Mouse (Mus musculus) heart, embryonic 10.5 days (tissue): ENCODE results near the gene Atxn10. TPM values are rescaled to one million over a fixed set of nuclear protein-coding genes. Genes with fewer than 3 reads are reported as not detected.

Experiments used
- DNase-seq: peaks from one replicate; pipeline ENCODE4 v3.0.0-alpha.2; 2017; ENCODE audit warnings: low spot score
- H3K27ac ChIP-seq: fragments of 300-500 bp; sonication (generic); 2 replicates; pipeline ENCODE4 v1.5.1; 2016; ENCODE audit warnings: mild to moderate bottlenecking
- H3K27me3 ChIP-seq: fragments of 300-500 bp; sonication (generic); 2 replicates; pipeline ENCODE4 v1.6.1; 2016; ENCODE audit warnings: mild to moderate bottlenecking; ENCODE audit not compliant: poor library complexity, insufficient read depth, severe bottlenecking
- H3K36me3 ChIP-seq: fragments of 300-500 bp; sonication (generic); 2 replicates; pipeline ENCODE4 v1.6.1; 2016; ENCODE audit warnings: mild to moderate bottlenecking, moderate library complexity
- H3K4me1 ChIP-seq: fragments of 300-500 bp; sonication (generic); 2 replicates; pipeline ENCODE4 v1.6.1; 2016; ENCODE audit warnings: mild to moderate bottlenecking
- H3K4me3 ChIP-seq: fragments of 300-500 bp; sonication (generic); 2 replicates; pipeline ENCODE4 v1.5.1; 2016; ENCODE audit warnings: mild to moderate bottlenecking, moderate library complexity
- H3K9me3 ChIP-seq: fragments of 300-500 bp; sonication (generic); 2 replicates; pipeline ENCODE4 v1.6.1; 2016; ENCODE audit warnings: mild to moderate bottlenecking, moderate library complexity
- WGBS: fragments of 180-500 bp; shearing (Covaris S2); methylation state at CpG from one replicate; pipeline ENCODE4 v1.1.7; 2016; 5-methylcytosine and 5-hydroxymethylcytosine counted together
- polyA plus RNA-seq: library from polyadenylated mRNA; unstranded; fragments of >200 nt; fragmentation: Nextera tagmentation; extraction: Ambion mirVana; gene quantifications from 2 replicates; pipeline ENCODE4 v1.2.1, GENCODE M21; 2016

Atxn10 gene
- polyA plus RNA-seq, 1 experiment from 2014 or later, result 302 TPM

GRCm38 (mm10) chr15:85342246-85342645, 6.2 kb downstream of the Atxn10 start:
- H3K4me3 ChIP-seq, result no peak overlapping the region
- 91% methylated on average over 2 of the region's 2 CpGs for WGBS
- DNase-seq, result no peak
- H3K27me3 ChIP-seq, result no peaks in the 10 kb centered on the region
- H3K27ac ChIP-seq, result no peak overlapping the region
- peaks cover 21% of the 10 kb centered on the region for H3K4me1 ChIP-seq
- peaks cover 8% of the 10 kb centered on the region; the same call in 1 of the 2 replicates for H3K36me3 ChIP-seq
- no peaks in the 10 kb centered on the region for H3K9me3 ChIP-seq

GRCm38 (mm10) chr15:85344673-85345072, 8.6 kb downstream of the Atxn10 start:
- Histone ChIP-seq H3K4me1 (peaks cover 26% of the 10 kb centered on the region), H3K4me3 (no peak overlapping the region), H3K27ac (no peak overlapping the region), H3K36me3 (peaks cover 8% of the 10 kb centered on the region; the same call in 1 of the 2 replicates), H3K9me3 (no peaks in the 10 kb centered on the region), H3K27me3 (no peaks in the 10 kb centered on the region)
- no peak for DNase-seq
- WGBS, result 75% methylated on average over 2 of the region's 2 CpGs

GRCm38 (mm10) chr15:85347058-85347700, 11.1 kb downstream of the Atxn10 start:
- Histone ChIP-seq H3K9me3 (no peaks in the 10 kb centered on the region), H3K27me3 (no peaks in the 10 kb centered on the region), H3K4me3 (no peak overlapping the region), H3K27ac (no peak overlapping the region), H3K36me3 (peaks cover 8% of the 10 kb centered on the region; the same call in 1 of the 2 replicates), H3K4me1 (peaks cover 37% of the 10 kb centered on the region)
- 53% methylated on average over 6 of the region's 6 CpGs for WGBS
- no peak for DNase-seq

- 52% methylated on average over 2 of the region's 2 CpGs for WGBS
- Histone ChIP-seq H3K4me1 (peaks cover 39% of the 10 kb centered on the region), H3K4me3 (no peak overlapping the region), H3K27ac (no peak overlapping the region), H3K36me3 (peaks cover 4% of the 10 kb centered on the region; the same call in 1 of the 2 replicates), H3K27me3 (no peaks in the 10 kb centered on the region), H3K9me3 (no peaks in the 10 kb centered on the region)
- no peak for DNase-seq
Measured at GRCm38 (mm10) chr15:85350144-85350543, 14.1 kb downstream of the Atxn10 start.

- 72% methylated on average over 9 of the region's 9 CpGs for WGBS
- Histone ChIP-seq H3K9me3 (no peaks in the 10 kb centered on the region), H3K27me3 (no peaks in the 10 kb centered on the region), H3K27ac (no peak overlapping the region), H3K4me1 (peaks cover 22% of the 10 kb centered on the region), H3K36me3 (no peaks in the 10 kb centered on the region), H3K4me3 (no peak overlapping the region)
- DNase-seq, result no peak
Measured at GRCm38 (mm10) chr15:85354060-85354459, 18.0 kb downstream of the Atxn10 start.

- WGBS, result 88% methylated on average over 6 of the region's 6 CpGs
- no peak overlapping the region for H3K4me3 ChIP-seq
- DNase-seq, result no peak
- H3K27ac ChIP-seq, result no peak overlapping the region
- H3K9me3 ChIP-seq, result no peaks in the 10 kb centered on the region
- H3K27me3 ChIP-seq, result no peaks in the 10 kb centered on the region
- H3K36me3 ChIP-seq, result peaks cover 16% of the 10 kb centered on the region
- H3K4me1 ChIP-seq, result peaks cover 17% of the 10 kb centered on the region; the same call in 1 of the 2 replicates
Measured at GRCm38 (mm10) chr15:85356112-85356511, 20.1 kb downstream of the Atxn10 start.

GRCm38 (mm10) chr15:85357465-85358225, 21.6 kb downstream of the Atxn10 start:
- Histone ChIP-seq H3K36me3 (peaks cover 32% of the 10 kb centered on the region), H3K27ac (no peak overlapping the region), H3K4me3 (no peak overlapping the region), H3K9me3 (no peaks in the 10 kb centered on the region), H3K27me3 (no peaks in the 10 kb centered on the region), H3K4me1 (peaks cover 9% of the 10 kb centered on the region; the same call in 1 of the 2 replicates)
- DNase-seq, result no peak
- WGBS, result 94% methylated on average over 4 of the region's 4 CpGs

GRCm38 (mm10) chr15:85359483-85359882, 23.4 kb downstream of the Atxn10 start:
- H3K4me3 ChIP-seq, result no peak overlapping the region
- no peak overlapping the region for H3K27ac ChIP-seq
- 56% methylated on average over 2 of the region's 2 CpGs for WGBS
- DNase-seq, result no peak
- peaks cover 49% of the 10 kb centered on the region for H3K36me3 ChIP-seq
- H3K9me3 ChIP-seq, result no peaks in the 10 kb centered on the region
- H3K4me1 ChIP-seq, result peaks cover 5% of the 10 kb centered on the region; the same call in 1 of the 2 replicates
- H3K27me3 ChIP-seq, result no peaks in the 10 kb centered on the region

- Histone ChIP-seq H3K4me3 (no peak overlapping the region), H3K9me3 (no peaks in the 10 kb centered on the region), H3K27me3 (no peaks in the 10 kb centered on the region), H3K36me3 (peaks cover 53% of the 10 kb centered on the region), H3K27ac (no peak overlapping the region), H3K4me1 (peaks cover 5% of the 10 kb centered on the region; the same call in 1 of the 2 replicates)
- no peak for DNase-seq
- 82% methylated on average over 4 of the region's 4 CpGs for WGBS
Measured at GRCm38 (mm10) chr15:85359901-85360300, 23.9 kb downstream of the Atxn10 start.

GRCm38 (mm10) chr15:85364366-85364765, 28.3 kb downstream of the Atxn10 start:
- H3K4me1 ChIP-seq, result peaks cover under 1% of the 10 kb centered on the region; the same call in 1 of the 2 replicates
- no peak overlapping the region for H3K27ac ChIP-seq
- WGBS, result 100% methylated on average over 3 of the region's 3 CpGs
- H3K27me3 ChIP-seq, result no peaks in the 10 kb centered on the region
- H3K4me3 ChIP-seq, result no peak overlapping the region
- H3K36me3 ChIP-seq, result peaks cover 76% of the 10 kb centered on the region
- no peaks in the 10 kb centered on the region for H3K9me3 ChIP-seq
- DNase-seq, result no peak

GRCm38 (mm10) chr15:85366938-85367337, 30.9 kb downstream of the Atxn10 start:
- H3K4me3 ChIP-seq, result no peak overlapping the region
- no peaks in the 10 kb centered on the region for H3K4me1 ChIP-seq
- DNase-seq, result no peak
- H3K27me3 ChIP-seq, result no peaks in the 10 kb centered on the region
- 84% methylated on average over 5 of the region's 5 CpGs for WGBS
- H3K9me3 ChIP-seq, result no peaks in the 10 kb centered on the region
- H3K36me3 ChIP-seq, result peaks cover 52% of the 10 kb centered on the region
- H3K27ac ChIP-seq, result no peak overlapping the region

- peak; percentile 0 for DNase-seq
- 63% methylated on average over 3 of the region's 3 CpGs for WGBS
- no peaks in the 10 kb centered on the region for H3K27me3 ChIP-seq
- no peak overlapping the region for H3K4me3 ChIP-seq
- H3K36me3 ChIP-seq, result peaks cover 24% of the 10 kb centered on the region
- no peaks in the 10 kb centered on the region for H3K4me1 ChIP-seq
- H3K9me3 ChIP-seq, result no peaks in the 10 kb centered on the region
- no peak overlapping the region for H3K27ac ChIP-seq
Measured at GRCm38 (mm10) chr15:85369765-85370164, 33.7 kb downstream of the Atxn10 start.

- Histone ChIP-seq H3K36me3 (peaks cover 29% of the 10 kb centered on the region), H3K4me3 (no peak overlapping the region)
Measured at GRCm38 (mm10) chr15:85373125-85373524, 37.1 kb downstream of the Atxn10 start.

More at GRCm38 (mm10) chr15:85373125-85373524, 37.1 kb downstream of the Atxn10 start:
- H3K27ac ChIP-seq, result no peak overlapping the region
- H3K4me1 ChIP-seq, result no peaks in the 10 kb centered on the region
- DNase-seq, result no peak
- no peaks in the 10 kb centered on the region for H3K27me3 ChIP-seq
- H3K9me3 ChIP-seq, result no peaks in the 10 kb centered on the region
